ENCODE assay signal across 14 mouse cellular contexts in the genomic region with DNA sequence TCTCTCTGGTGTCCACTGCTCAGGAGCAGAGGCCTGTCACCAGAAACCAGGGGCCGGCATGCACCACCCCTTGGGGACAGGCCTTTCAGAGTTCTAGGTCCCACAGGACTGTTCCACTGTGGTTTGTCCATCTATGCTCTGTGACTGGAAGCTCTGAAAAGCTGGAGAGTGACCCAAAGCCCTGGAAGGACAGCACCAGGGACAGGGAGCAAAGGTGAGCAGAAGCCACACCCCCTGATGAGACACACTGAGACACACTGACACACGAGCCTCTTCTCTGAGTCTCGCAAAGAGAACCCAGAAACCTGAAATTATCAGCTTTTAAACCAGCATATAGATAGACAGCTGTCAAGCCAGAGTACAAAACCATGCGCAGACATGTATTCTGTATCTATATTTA.
"Had no signal": no experiment of that assay in that cellular context is flagged by ENCODE, and none has a peak within 500 bp of the region (broad histone marks: within the 10 kb centered on the region; RNA-seq: fewer than 3 reads in every experiment).

No protein-coding gene starts in this region.

- H3K4me2 ChIP-seq: limb, embryonic 15.5 days; midbrain, embryonic 12.5 days; neural tube, embryonic 13.5 days had no signal

- H3K4me1 ChIP-seq: neural tube, embryonic 13.5 days had no signal

- DNase-seq: kidney, postnatal 36 days; layer of hippocampus, adult 9-11 months; layer of hippocampus, postnatal 36 days; lung, adult 18-20 months; retina, postnatal 1 day; right cerebral cortex, postnatal 4 days; spleen, adult 18-20 months; thymus, adult 18-20 months; thymus, postnatal 14 days had no signal

- H3K9ac ChIP-seq: limb, embryonic 15.5 days; midbrain, embryonic 12.5 days; neural tube, embryonic 13.5 days had no signal

- H3K4me3 ChIP-seq: limb, embryonic 15.5 days; midbrain, embryonic 12.5 days; neural tube, embryonic 13.5 days had no signal

- H3K27ac ChIP-seq: kidney, postnatal 0 days; limb, embryonic 15.5 days; midbrain, embryonic 12.5 days; neural tube, embryonic 13.5 days had no signal

- H3K27me3 ChIP-seq: limb, embryonic 15.5 days; neural tube, embryonic 13.5 days had no signal

- H3K9me3 ChIP-seq: limb, embryonic 15.5 days; midbrain, embryonic 12.5 days; neural tube, embryonic 13.5 days had no signal

- ATAC-seq: midbrain, embryonic 16.5 days had no signal
